Mouse (Mus musculus) testis, postnatal 14 days (tissue): Measurements from ENCODE around the gene A2m.
A peak's percentile ranks its signal among the peaks of the same experiment; 100 is the strongest.

Experiments
- DNase-seq: peaks from one replicate; pipeline ENCODE4 v3.0.0; 2021; ENCODE audit warnings: low spot score

The A2m gene

DNA sequence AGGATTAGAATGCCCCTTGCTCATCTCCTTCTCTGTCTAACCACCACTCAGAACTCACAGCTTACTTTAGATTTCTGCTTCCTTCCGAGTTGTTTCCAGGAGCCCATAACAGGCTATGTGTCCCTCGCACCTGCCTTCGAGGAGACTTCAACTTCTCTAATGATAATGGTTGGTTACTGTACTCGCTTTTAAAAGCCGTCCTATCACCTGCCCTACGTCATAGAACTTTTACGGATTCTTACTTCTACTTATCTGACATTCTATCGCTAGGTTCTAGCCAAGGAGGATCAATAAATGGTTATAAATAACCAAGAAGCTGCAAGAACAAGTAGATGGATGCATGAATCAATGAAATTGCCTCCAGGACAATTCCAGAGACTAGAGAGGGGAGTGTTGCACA is at the start of gene A2m:
Gene A2m (plus strand): TSS at position 301 of the 400 bp plus-strand sequence.
- DNase-seq: no peak

DNA sequence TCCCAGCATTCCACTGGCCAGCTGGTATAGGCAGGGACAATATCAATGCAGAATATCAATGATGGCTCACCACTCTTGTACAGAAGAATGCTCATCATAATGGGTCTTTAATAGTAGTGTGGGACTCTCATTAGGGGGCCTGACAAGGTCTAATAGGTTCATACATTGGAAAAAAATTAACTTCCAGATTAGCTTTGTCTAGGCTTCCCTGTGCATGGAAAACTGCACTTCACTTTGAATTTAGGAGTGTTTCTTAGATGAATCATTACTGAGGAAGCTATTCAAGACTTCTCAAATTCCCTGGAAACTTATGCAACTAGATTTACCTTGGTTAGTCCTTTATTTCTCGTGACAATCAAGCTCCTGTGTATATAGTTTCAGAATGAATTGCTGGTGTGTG is 45.0 kb upstream of the A2m start:
- no peak for DNase-seq

DNA sequence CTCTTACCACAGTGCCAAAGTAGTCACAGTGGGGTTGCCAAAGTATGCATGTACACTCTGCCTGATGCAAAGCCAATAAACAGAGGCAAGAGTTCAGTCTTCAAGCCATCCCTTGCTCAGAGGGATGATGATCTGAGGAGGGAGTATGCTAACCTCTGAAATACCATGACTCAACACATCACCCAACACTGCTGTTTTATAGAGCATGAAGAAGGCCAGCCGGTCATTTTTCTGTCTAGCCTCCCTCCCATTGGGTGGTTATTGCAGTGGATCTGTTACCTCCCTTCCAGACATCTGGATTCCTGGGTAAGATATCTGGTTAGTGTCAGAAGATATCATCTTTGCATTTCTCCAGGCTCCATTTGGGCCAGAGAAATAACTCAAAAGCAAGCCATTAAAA is 34.2 kb upstream of the A2m start:
- DNase-seq: no peak

DNA sequence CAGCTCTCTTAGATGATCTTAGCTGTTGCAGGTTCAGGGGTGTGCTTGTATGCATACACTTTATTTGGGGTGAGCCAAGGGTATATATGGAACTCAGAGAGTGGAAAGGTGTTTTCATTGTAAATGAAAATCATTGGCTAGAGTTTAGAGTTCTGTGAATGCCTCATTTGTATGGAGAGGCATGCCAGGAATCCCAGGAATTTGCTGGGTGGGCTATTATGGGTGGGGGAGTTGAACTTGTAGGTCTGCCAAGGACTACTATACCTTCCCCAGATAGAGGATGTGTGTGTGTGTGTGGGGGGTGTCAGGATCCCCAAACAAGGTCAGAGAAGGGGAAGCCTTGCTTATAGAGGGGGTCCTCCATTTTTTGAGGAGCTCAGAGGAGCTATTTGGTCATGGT is 27.3 kb upstream of the A2m start:
- DNase-seq: no peak

DNA sequence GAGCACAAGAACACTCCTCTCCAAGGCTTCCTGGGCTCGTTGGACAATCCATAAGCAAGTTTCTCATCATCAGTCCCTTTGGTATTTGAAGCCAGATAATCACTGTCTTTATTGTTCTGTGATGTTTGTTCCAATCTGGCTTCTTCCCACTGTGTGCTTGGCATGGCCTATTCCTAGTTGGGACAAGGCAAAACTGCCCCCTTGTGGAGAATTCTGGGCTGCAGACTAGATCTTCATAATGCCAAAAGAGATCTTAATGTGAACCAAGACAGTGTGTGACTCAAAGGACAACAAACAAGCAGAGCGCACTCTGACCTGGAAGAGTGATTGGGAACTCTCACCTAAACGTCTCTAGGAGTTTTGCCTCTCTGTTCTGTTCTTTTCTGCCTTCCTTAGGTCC is 23.4 kb upstream of the A2m start:
- no peak for DNase-seq

DNA sequence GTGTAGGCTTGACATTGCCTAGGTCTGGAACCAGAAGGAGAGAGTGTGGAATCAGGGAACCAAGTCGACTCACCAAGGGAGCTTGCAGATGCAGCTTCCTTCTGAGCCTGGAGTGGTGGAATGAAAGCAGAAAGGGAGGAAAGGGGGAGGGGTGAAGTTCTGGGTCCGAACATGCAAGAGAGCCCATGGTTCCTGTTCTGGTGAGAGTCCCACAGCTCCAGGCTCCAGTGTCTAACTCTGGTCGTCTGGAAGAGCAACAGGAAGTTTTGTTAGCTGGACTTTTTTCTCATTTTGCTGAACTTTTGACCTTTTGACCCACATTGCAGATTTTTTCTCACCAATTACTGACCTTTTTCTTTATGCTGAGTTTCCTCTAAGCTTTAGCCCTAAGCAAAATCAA is 17.7 kb upstream of the A2m start:
- no peak for DNase-seq

DNA sequence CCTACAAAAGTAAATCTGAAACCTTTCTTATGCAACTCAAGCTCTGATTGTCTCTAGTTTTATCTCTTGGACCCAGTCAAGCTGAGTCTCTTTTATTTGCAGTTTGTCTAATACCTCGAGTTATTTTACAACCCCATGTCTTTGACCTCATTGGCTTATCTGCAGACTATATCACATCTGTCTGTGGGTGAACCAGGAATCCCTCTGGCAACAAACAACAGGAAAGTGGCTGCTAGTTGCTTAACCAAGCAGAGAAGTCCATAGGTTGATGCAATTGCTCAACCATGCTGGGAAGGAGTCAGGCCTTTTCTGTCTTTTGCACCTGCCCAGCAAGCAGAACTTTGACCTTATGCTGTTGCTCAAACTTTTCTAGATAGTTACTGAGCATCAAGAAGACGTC is 12.7 kb upstream of the A2m start:
- DNase-seq: no peak

DNA sequence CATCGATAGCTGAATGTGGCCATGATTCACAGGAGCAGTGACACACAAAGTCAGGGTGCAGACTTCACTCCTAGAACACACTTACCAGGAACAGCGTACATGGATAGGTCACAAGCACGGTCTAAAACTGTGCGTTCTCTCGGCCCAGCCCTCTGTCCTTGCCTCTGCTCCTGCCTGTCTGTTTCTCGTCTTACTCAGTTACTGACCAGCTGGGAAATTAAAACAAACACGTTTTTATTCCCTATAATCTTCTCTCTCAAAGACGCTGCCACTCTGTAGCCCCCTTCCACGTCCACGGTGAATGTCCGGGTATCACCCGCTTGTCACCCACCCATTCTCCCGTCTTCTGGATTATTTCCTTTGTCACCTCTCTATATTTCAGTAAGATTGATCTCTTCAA is 656 bp upstream of the A2m start:
- DNase-seq: no peak

DNA sequence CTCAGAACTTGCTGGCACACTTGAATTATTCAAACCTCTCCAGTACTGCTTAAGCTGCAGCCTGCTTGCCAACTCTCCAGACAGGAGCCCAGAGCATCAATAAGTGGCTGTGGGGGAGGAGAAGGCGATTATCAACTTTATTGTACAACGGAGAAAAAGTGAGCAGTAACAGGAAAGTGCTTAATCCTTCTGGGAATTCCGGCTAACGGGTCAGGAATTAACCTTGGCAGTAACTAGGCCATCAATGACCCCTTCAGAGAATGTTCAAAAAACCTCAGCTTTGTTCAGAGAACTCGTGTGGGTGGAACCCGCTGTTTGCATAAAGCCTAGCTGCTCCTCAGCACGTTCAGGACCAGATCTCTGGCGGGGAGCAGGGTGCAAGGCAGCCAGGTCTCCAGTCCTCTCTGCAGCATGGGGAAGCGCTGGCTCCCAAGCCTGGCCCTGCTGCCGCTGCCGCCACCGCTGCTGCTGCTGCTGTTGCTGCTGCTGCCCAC is 749 bp downstream of the A2m start:
- DNase-seq: peak; percentile 23

DNA sequence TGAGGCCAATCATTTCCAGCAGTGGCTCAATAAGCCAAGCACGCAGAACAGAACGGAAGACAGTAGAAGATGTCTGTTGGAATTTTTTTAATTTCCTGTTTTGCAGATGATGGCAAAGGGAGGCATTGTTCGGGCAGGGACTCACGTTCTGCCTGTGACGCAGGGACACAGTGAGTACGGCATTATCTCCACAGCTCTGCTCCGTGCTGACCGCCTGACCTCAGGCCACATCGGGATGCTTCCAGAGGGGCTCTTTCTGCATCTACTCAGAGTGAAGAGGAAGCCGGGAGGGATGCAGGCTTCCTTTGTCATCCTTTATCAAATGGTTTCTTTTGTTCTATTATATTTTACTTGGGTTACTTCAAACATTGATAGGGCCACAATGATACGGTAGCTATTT is 13.3 kb downstream of the A2m start:
- DNase-seq: no peak
